Mouse (Mus musculus): Measurements from ENCODE around the gene Fgfr1op. TPM values are rescaled to one million over a fixed set of nuclear protein-coding genes. Genes with fewer than 3 reads are reported as not detected.
"Not testable (repeated sequence)": the region's sequence is repeated elsewhere in the genome, so short reads cannot be mapped to it uniquely, and the experiment has no call there.

Fgfr1op gene
- polyA plus RNA-seq, 1 experiment from 2014 or later = 32.0 TPM

DNA sequence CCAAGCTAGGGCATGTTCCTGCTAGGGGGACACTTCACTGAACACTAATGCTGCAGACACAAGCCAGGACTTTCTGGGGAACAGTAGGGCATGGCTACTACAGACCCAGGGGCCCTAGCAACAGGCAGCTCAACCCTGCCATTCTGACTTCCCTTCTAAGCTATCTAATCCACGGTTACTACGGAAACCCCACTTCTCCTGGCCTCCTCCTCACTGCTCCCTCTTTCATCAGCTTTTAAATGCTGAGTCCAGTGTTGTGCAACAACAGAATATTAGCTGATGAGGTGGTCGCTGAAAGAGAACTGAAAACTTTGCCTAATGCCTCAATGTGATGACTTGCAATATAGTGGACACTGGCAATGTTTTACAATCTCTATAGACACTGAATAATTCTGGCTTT lies 25.1 kb upstream of the Fgfr1op start:
- H3K4me3 ChIP-seq (ENCODE audit: low read length) = not testable (repeated sequence)
- 80% methylated on average over 3 of the region's 3 CpGs for WGBS

DNA sequence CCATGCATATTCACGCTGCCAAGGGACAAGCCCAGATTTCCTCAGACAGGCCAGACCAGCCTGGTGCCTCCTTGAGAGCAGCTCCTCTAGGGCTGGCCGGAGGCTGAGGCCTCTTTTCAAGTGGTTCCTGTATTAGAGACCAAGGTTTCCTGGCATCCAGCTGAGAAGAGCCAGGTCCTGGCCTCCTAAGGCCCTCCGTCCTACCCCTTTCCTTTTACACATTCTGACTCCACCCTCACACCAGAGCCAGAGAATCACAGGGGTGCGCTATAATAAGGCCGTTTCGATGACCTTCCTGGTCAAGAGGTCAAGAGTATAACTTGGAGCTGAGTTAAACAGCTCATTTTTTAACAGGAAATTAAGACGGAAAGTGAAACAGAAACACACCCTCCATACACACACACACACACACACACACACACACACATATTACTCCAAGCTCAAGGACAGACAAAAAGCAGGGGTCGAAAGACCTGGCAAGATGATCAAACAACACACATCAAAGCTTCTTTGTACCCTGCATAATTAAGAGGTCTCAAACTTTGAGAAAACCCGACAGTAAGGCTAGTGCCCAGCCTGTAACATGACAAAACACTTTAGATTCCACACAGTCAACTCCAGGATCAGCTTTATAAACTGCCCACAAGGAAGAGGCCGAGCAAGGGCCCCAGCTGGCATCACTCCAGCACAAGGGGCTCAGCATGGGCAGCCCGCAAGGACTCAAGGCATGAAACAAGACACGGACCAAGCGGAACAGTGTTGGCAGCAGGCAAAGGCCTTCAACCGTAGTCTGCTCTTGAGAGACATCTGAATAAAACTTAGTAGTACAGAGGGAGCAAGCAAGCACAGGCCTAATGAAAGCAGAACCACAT lies 21.3 kb upstream of the Fgfr1op start:
- H3K9ac ChIP-seq (ENCODE audit: low read depth, low read length); H3K4me3 ChIP-seq (ENCODE audit: low read length); H3K4me2 ChIP-seq (ENCODE audit: low read depth, low read length); H3K4me1 ChIP-seq (ENCODE audit: control insufficient read depth, insufficient read depth, low read length); H3K27me3 ChIP-seq (replicated peaks; ENCODE audit: control insufficient read depth, insufficient read depth, low read length); H3K27ac ChIP-seq (ENCODE audit: low read length); ATAC-seq; H3K36me3 ChIP-seq (ENCODE audit: control insufficient read depth, insufficient read depth, low read length); H3K9me3 ChIP-seq (ENCODE audit: control insufficient read depth, low read length): not testable (repeated sequence)
- WGBS = 52% methylated on average over 13 of the region's 14 CpGs

More for the DNA sequence above, 25.1 kb upstream of the Fgfr1op start:
- not testable (repeated sequence) for ATAC-seq; H3K9me3 ChIP-seq (ENCODE audit: control insufficient read depth, low read length); H3K27me3 ChIP-seq (replicated peaks; ENCODE audit: control insufficient read depth, insufficient read depth, low read length); H3K4me2 ChIP-seq (ENCODE audit: low read depth, low read length); H3K4me1 ChIP-seq (ENCODE audit: control insufficient read depth, insufficient read depth, low read length); H3K9ac ChIP-seq (ENCODE audit: low read depth, low read length); H3K36me3 ChIP-seq (ENCODE audit: control insufficient read depth, insufficient read depth, low read length); H3K27ac ChIP-seq (ENCODE audit: low read length)

DNA sequence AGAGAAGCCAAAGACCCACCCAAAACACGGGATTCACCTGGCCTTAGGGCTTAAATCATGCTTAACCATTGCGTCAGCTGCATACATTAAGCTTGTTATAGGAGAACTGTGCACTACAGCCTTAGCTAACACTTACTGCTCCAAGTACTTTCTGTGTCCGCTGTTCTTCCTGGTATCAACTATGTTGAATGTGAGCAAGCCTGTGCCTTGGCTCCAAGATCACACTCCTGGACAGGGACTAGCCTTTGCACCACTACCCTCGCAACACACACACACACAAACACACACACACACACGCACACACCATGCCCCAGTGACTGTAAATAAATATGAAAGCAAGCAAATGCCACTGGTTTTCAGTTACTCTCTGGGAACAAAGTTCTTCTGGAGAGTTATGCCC lies 18.4 kb upstream of the Fgfr1op start:
- not testable (repeated sequence) for H3K9me3 ChIP-seq (ENCODE audit: control insufficient read depth, low read length); H3K27ac ChIP-seq (ENCODE audit: low read length); H3K4me1 ChIP-seq (ENCODE audit: control insufficient read depth, insufficient read depth, low read length); H3K36me3 ChIP-seq (ENCODE audit: control insufficient read depth, insufficient read depth, low read length); H3K27me3 ChIP-seq (replicated peaks; ENCODE audit: control insufficient read depth, insufficient read depth, low read length)
- peak; percentile 18; the same call in 1 of the 2 replicates for ATAC-seq
- Histone ChIP-seq H3K9ac (ENCODE audit: low read depth, low read length) (peak overlapping the region; percentile 73), H3K4me2 (ENCODE audit: low read depth, low read length) (peak overlapping the region; percentile 40), H3K4me3 (ENCODE audit: low read length) (peak overlapping the region; percentile 56)
- WGBS = 13% methylated on average over 5 of the region's 5 CpGs

DNA sequence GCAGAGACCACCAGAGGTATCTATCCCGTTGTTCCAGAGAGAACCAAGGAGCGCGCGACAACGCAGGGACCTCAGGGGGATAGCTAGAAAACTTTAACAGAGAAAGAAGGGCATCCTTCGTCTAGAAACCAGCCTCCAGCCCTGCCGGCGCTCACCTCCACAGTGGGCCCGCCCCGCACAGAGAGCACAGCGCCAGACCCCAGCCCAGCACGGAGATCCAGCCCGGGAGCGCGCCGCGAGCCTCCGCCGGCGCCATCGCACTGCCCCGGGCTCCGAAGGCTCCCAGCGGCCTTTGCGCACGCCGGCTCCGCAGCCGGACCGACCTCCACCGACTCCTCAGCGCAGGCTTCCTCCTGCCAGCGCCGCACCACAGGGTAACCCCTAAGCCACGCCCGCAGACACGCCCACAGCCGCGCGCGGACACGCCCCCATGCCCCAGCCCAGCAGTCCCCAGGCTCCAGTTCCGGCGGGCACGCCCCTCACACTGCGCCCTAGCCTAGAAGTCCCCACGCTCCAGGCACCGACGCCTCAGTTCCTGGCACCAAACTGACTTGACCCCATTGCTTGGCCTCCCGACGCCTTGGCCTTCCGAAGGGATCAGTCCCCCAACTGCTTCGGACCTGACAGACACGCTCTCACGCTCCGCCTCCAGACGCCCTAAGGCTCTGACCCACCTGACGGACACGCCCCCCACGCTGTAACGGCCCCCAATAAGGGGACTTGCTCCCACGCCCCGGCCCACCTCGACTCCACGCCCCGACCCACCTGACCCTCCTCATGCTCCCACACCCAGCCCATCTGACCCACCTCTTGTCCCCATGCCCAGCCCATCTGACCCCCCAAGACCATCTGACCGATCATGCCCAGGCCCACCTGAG lies 17.6 kb upstream of the Fgfr1op start, which contains the start of the genes Gm49673 and Rnaset2a:
Gene Gm49673, minus strand, starts transcription at position 350 of the 878 bp plus-strand sequence.
Gene Rnaset2a, minus strand, starts transcription at position 659 of the 878 bp plus-strand sequence.
- peak within 1 kb of the TSS; percentile 56 for H3K4me3 ChIP-seq (ENCODE audit: low read length)
- peak within 1 kb of the TSS; percentile 73 for H3K9ac ChIP-seq (ENCODE audit: low read depth, low read length)
- H3K27me3 ChIP-seq (replicated peaks; ENCODE audit: control insufficient read depth, insufficient read depth, low read length); H3K9me3 ChIP-seq (ENCODE audit: control insufficient read depth, low read length); H3K27ac ChIP-seq (ENCODE audit: low read length); H3K4me1 ChIP-seq (ENCODE audit: control insufficient read depth, insufficient read depth, low read length); H3K36me3 ChIP-seq (ENCODE audit: control insufficient read depth, insufficient read depth, low read length): not testable (repeated sequence)
- peak; percentile 99 for ATAC-seq
- WGBS = under 1% methylated on average over 38 of the region's 67 CpGs
- peak within 1 kb of the TSS; percentile 40 for H3K4me2 ChIP-seq (ENCODE audit: low read depth, low read length)

DNA sequence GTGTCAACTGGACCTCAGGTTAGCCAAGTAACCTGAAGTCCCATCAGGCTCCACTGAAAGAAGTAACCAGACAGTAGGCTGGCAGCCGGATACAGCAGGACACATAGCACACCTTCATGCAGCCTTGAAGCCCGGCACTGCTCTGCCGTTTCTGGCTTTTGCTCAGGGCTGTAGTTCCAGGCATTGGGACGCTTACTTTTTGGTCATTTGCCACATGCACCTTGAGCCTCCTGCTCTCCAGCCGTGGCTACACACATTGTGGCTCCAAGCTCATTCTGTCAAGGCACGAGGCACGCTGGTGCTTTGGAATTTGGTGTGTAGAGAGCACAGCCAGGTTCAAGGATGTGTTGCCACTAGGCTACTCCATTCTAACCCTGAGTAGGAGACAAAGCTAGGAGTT lies 10.3 kb upstream of the Fgfr1op start:
- not testable (repeated sequence) for H3K4me3 ChIP-seq (ENCODE audit: low read length); ATAC-seq; H3K4me2 ChIP-seq (ENCODE audit: low read depth, low read length); H3K9ac ChIP-seq (ENCODE audit: low read depth, low read length); H3K27ac ChIP-seq (ENCODE audit: low read length); H3K4me1 ChIP-seq (ENCODE audit: control insufficient read depth, insufficient read depth, low read length); H3K9me3 ChIP-seq (ENCODE audit: control insufficient read depth, low read length); H3K27me3 ChIP-seq (replicated peaks; ENCODE audit: control insufficient read depth, insufficient read depth, low read length); H3K36me3 ChIP-seq (ENCODE audit: control insufficient read depth, insufficient read depth, low read length)
- 88% methylated on average over 7 of the region's 7 CpGs for WGBS

DNA sequence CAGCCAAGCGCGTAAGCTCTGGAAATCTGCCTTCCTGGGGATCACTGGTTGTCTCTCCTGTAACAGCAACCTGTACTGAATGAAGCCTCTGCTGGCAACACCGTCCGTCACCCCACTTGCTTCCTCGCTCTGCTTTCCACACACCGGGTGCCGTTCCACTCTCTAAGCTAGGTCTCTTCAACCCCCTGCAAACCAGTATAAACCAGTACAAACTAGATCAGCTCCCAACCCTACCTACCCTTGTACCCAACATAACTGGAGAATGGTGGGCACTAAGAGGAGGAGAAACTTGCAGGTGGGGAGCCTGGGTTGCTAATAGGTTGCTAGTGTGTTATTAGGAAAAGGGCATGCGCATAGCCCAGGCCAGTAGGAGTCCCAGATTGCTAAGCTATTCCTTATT lies 9.3 kb upstream of the Fgfr1op start:
- ATAC-seq; H3K9me3 ChIP-seq (ENCODE audit: control insufficient read depth, low read length); H3K9ac ChIP-seq (ENCODE audit: low read depth, low read length); H3K27ac ChIP-seq (ENCODE audit: low read length); H3K4me1 ChIP-seq (ENCODE audit: control insufficient read depth, insufficient read depth, low read length); H3K4me3 ChIP-seq (ENCODE audit: low read length); H3K36me3 ChIP-seq (ENCODE audit: control insufficient read depth, insufficient read depth, low read length); H3K4me2 ChIP-seq (ENCODE audit: low read depth, low read length); H3K27me3 ChIP-seq (replicated peaks; ENCODE audit: control insufficient read depth, insufficient read depth, low read length): not testable (repeated sequence)
- no CpG with 5 or more reads among the region's 8 CpGs for WGBS

DNA sequence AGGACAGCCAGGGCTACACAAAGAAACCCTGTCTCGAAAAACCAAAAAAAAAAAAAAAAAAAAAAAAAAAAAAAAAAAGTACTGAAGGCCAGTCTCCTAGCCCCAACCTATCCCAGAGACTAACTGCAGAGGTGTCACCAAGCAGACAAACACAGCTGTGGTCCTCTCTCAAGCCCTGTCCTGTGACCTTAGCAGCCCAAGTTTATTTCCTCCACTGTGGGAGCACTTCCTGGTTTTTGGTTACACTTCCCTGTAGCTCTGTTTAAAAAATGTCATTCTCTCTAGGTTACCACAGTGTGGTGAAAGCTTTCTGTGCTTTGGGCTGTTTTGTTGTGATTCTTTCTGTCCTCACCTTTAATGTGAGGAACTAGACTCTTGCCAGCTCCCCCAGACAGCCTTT lies 6.7 kb upstream of the Fgfr1op start:
- not testable (repeated sequence) for H3K27me3 ChIP-seq (replicated peaks; ENCODE audit: control insufficient read depth, insufficient read depth, low read length); H3K27ac ChIP-seq (ENCODE audit: low read length); ATAC-seq; H3K4me3 ChIP-seq (ENCODE audit: low read length); H3K4me1 ChIP-seq (ENCODE audit: control insufficient read depth, insufficient read depth, low read length); H3K9ac ChIP-seq (ENCODE audit: low read depth, low read length); H3K36me3 ChIP-seq (ENCODE audit: control insufficient read depth, insufficient read depth, low read length); H3K9me3 ChIP-seq (ENCODE audit: control insufficient read depth, low read length); H3K4me2 ChIP-seq (ENCODE audit: low read depth, low read length)
- WGBS = no CpG with 5 or more reads among the region's 1 CpGs

DNA sequence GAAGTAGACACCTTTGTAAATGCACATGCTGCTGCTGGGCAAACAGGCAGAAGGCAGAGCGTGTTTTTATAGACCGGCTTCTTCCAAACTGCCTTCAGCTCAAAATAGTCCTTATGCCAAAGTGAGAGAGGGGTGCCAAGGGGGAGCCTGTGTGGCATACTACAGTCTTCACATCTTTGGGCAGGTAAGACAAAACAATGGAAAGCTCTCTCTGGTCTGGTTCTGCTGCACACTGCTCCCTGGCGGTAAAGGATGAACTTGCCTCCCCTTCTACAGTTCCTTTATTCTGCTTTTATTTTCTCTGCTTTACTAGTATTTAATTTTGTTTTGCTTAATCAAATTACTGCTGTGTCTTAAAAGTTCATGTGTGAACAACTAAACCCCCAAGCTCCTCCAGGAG lies 4.3 kb upstream of the Fgfr1op start:
- not testable (repeated sequence) for H3K4me1 ChIP-seq (ENCODE audit: control insufficient read depth, insufficient read depth, low read length); ATAC-seq; H3K27ac ChIP-seq (ENCODE audit: low read length); H3K4me2 ChIP-seq (ENCODE audit: low read depth, low read length); H3K9ac ChIP-seq (ENCODE audit: low read depth, low read length); H3K27me3 ChIP-seq (replicated peaks; ENCODE audit: control insufficient read depth, insufficient read depth, low read length); H3K9me3 ChIP-seq (ENCODE audit: control insufficient read depth, low read length); H3K4me3 ChIP-seq (ENCODE audit: low read length); H3K36me3 ChIP-seq (ENCODE audit: control insufficient read depth, insufficient read depth, low read length)
- 46% methylated on average over 2 of the region's 3 CpGs for WGBS

DNA sequence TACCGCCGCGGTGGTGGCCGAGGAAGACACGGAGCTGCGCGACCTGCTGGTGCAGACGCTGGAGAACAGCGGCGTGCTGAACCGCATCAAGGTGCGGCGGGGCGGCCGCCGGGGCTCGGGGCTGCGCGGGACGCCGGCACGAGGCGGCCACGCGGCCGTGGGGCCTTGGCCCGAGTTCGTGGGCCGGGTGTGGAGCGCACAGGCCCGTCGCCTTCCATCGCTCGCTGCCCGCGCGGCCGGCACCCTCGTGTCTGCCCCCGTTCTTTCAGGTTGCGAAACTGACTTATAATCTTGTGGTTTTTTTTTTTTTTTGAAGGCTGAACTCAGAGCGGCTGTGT lies 276 bp downstream of the Fgfr1op start:
- not testable (repeated sequence) for H3K27me3 ChIP-seq (replicated peaks; ENCODE audit: control insufficient read depth, insufficient read depth, low read length); H3K36me3 ChIP-seq (ENCODE audit: control insufficient read depth, insufficient read depth, low read length); ATAC-seq; H3K9me3 ChIP-seq (ENCODE audit: control insufficient read depth, low read length); H3K4me2 ChIP-seq (ENCODE audit: low read depth, low read length); H3K4me1 ChIP-seq (ENCODE audit: control insufficient read depth, insufficient read depth, low read length); H3K27ac ChIP-seq (ENCODE audit: low read length)
- peak overlapping the region; percentile 51 for H3K4me3 ChIP-seq (ENCODE audit: low read length)
- peak overlapping the region; percentile 58; the same call in 1 of the 2 replicates for H3K9ac ChIP-seq (ENCODE audit: low read depth, low read length)
- WGBS = under 1% methylated on average over 35 of the region's 42 CpGs
